Mouse (Mus musculus): ENCODE data around the gene Soat2.

- no peak for TF ChIP-seq CTCF (IDR thresholded peaks at IDR 0.05; ENCODE audit: extremely low read depth, insufficient read depth, low read length)
- TF ChIP-seq POLR2A (IDR thresholded peaks at IDR 0.05; ENCODE audit: extremely low read depth, insufficient read depth, low read length) = no peak
Measured at GRCm38 (mm10) chr15:102209114-102209513, 58.8 kb downstream of the Soat2 start.
